Mouse (Mus musculus): ENCODE data around the gene Mamstr.

DNA sequence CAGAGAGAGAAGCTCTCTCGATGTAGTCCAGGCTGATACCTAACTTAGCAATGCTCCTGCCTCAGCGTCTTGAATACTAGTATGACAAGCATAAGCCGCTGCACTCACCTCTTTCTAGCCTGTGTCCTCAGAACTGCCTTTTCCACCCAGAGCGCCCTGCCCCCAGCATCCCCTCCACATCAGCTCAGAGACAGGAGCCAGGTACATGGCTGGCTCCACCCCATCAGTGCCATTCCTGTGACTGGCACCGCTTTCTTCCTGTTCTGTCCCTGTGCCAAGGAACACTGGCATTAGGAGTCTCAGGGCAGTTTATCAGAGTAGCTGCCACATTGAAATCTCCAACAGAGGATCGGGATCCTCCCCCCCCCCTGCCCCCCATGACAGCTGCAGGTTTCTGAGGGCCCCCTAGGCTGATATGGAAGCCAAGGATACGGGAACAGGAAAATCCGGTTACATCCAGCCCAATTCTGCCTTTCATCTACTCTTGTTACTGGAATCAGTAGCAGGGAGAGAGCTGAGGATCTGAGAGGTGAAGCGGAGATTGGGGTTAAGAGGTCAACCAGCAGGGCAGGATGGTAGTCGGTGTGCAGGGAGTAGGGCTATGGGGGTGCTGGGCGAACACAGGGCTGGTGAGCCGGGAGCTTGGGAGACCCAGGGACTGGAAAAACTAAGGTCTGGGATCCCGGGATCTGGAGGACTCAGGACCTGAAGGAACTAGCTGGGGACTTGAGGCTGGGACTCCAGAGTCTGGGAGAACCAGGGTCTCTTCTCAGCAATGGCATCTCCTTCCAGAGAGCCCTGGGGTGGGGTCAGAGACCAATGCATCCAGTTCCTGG is 25.7 kb downstream of the Mamstr start:
- TF ChIP-seq CTCF (IDR thresholded peaks at IDR 0.05; ENCODE audit: extremely low read depth, insufficient read depth, insufficient read length, insufficient replicate concordance) (no peak), POLR2A (IDR thresholded peaks at IDR 0.05; ENCODE audit: low read depth, low read length) (no peak)
